Mouse (Mus musculus) stomach, embryonic 15.5 days (tissue): ENCODE results near the gene Ggt7. TPM values are rescaled to one million over a fixed set of nuclear protein-coding genes. Genes with fewer than 3 reads are reported as not detected.
"Not testable (repeated sequence)": the region's sequence is repeated elsewhere in the genome, so short reads cannot be mapped to it uniquely, and the experiment has no call there.

Experiments
- ATAC-seq: fragments of 200-750 bp; cut with Nextera tagmentation; 2 replicates; pipeline ENCODE4 v1.8.0; 2017; ENCODE audit warnings: low read depth, moderate number of reproducible peaks, moderate TSS enrichment; ENCODE audit not compliant: insufficient read depth, low FRiP score
- H3K27ac ChIP-seq: fragments of 300-500 bp; sonication (generic); 2 replicates; pipeline ENCODE4 v1.5.1; 2015; ENCODE audit warnings: mild to moderate bottlenecking, inconsistent platforms
- H3K27me3 ChIP-seq: fragments of 300-500 bp; sonication (generic); replicated peaks from 2 replicates; pipeline ENCODE4 v1.6.1; 2015; ENCODE audit warnings: inconsistent platforms
- H3K36me3 ChIP-seq: fragments of 300-500 bp; sonication (generic); 2 replicates; pipeline ENCODE4 v1.6.1; 2015; ENCODE audit warnings: inconsistent platforms
- H3K4me1 ChIP-seq: fragments of 300-500 bp; sonication (generic); 2 replicates; pipeline ENCODE4 v1.6.1; 2015; ENCODE audit warnings: inconsistent platforms
- H3K4me2 ChIP-seq: fragments of 300-500 bp; sonication (generic); 2 replicates; pipeline ENCODE4 v1.6.1; 2015; ENCODE audit warnings: mild to moderate bottlenecking, inconsistent platforms
- H3K4me3 ChIP-seq: fragments of 300-500 bp; sonication (generic); replicated peaks from 2 replicates; pipeline ENCODE4 v1.5.1; 2015; ENCODE audit warnings: inconsistent platforms
- H3K9ac ChIP-seq: fragments of 300-500 bp; sonication (generic); 2 replicates; pipeline ENCODE4 v1.6.1; 2015; ENCODE audit warnings: inconsistent platforms
- H3K9me3 ChIP-seq: fragments of 300-500 bp; sonication (generic); 2 replicates; pipeline ENCODE4 v1.6.1; 2016; ENCODE audit warnings: inconsistent platforms
- WGBS: fragments of 180-500 bp; shearing (Covaris S2); methylation state at CpG from one replicate; pipeline ENCODE4 v1.1.7; 2015; 5-methylcytosine and 5-hydroxymethylcytosine counted together
- polyA plus RNA-seq: library from polyadenylated mRNA; unstranded; fragments of >200 nt; fragmentation: Nextera tagmentation; extraction: Ambion mirVana; gene quantifications from 2 replicates; pipeline ENCODE4 v1.2.1, GENCODE M21; 2015

Gene Ggt7
- 3.8 and 4.2 TPM in 2 replicates for polyA plus RNA-seq

DNA sequence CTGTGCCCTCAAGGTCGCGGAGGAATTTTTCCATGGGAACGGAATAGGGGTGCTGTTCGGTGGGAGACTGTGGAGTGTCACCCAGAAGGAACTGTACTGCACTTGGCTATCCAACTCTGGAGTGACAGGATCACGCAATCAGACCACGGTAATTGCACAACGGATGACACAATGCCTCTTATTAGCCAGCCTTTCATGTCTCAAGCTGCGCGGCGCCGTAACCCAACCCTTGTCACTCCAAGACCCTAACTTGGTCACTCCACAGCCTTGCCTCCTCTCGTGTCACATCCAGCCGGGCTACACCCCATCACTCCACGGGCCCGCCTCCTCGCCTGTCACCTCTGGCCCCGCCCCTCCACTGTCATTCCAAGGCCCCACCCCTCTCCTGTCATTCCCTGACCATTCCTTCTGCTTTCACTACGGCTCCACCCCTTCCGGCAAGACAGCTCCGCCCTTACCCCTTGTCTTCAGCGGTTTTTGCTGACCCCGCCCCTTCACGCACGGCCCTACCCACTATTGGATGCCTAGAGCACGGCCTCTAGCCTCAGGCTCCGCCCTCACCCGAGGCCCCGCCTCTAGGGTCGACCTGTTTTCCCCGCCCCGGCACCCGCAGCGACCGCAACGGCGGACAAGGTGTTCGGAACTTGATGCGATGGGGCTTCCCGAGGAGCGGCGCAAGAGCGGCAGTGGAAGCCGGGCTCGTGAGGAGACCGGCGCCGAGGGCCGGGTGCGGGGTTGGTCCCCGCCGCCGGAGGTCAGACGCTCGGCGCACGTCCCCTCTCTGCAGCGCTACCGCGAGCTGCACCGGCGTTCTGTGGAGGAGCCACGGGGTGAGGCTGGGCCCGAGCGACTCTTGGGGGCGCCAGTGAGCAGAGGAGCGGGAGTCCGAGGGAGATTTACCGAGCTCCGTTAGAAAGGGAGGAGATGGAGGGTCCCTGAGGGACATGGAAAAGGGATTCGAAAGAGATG is at the start of gene Ggt7, which contains the start of gene Acss2:
Ggt7 (minus strand) TSS at position 783 of the 969 bp plus-strand sequence.
Acss2 (plus strand) TSS at position 494 of the 969 bp plus-strand sequence.
- Histone ChIP-seq H3K4me2 (peak within 1 kb of the TSS; percentile 94), H3K9me3 (no peaks in the 10 kb centered on the region), H3K36me3 (no peaks in the 10 kb centered on the region), H3K27ac (peak within 1 kb of the TSS; percentile 73), H3K27me3 (peaks cover 3% of the 10 kb centered on the region; the same call in 1 of the 2 replicates), H3K4me1 (peaks cover 11% of the 10 kb centered on the region; the same call in 1 of the 2 replicates), H3K4me3 (peak within 1 kb of the TSS; percentile 92), H3K9ac (peak within 1 kb of the TSS; percentile 63)
- peak; percentile 99 for ATAC-seq
- 3% methylated on average over 70 of the region's 70 CpGs for WGBS

DNA sequence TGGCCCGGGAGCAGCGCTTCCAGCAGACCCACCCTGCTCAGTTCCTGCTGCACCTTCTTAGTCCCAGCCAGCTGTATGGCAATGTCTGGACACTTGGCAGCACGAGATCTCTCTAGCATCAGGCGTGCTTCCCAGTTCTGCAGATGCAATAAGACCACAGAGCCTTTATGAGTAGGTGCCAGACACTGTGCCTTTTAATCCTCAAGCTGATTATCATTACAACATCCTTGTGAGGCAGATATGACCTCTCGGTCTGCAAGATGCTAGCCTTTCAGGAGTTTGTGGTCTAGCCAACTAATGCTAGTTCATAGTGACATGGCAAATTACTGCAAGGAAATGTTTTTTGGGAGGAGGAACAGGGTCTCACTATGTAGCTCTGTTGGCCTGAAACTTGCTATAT is 49.7 kb upstream of the Ggt7 start:
- Histone ChIP-seq H3K9ac (no peak overlapping the region), H3K27ac (no peak overlapping the region), H3K36me3 (no peaks in the 10 kb centered on the region), H3K4me2 (no peak overlapping the region), H3K27me3 (no peaks in the 10 kb centered on the region), H3K4me3 (no peak overlapping the region), H3K9me3 (no peaks in the 10 kb centered on the region), H3K4me1 (no peaks in the 10 kb centered on the region)
- 87% methylated on average over 5 of the region's 5 CpGs for WGBS
- ATAC-seq = no peak

DNA sequence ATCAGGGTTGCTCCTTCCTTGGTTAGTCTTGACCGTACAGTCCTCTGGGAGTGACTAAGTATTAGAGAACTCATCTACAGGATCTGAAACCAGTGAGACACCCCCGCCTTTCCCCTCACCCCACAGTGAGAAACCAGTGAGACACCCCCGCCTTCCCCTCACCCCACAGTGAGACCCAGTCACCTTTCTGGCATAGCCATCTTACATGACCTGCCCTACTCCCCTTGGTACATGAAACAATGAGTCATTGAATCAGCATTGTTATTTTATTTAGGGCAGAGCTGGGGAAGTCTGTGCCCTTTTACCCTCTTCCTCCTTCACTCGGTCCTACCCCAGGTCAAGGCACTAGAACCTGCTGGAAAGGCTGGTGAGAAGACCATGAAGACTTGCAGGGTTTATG is 44.9 kb upstream of the Ggt7 start:
- no peaks in the 10 kb centered on the region for H3K9me3 ChIP-seq
- no peak overlapping the region for H3K9ac ChIP-seq
- WGBS = 78% methylated on average over 4 of the region's 4 CpGs
- H3K36me3 ChIP-seq = no peaks in the 10 kb centered on the region
- no peak overlapping the region for H3K4me3 ChIP-seq
- no peak overlapping the region for H3K27ac ChIP-seq
- no peaks in the 10 kb centered on the region for H3K27me3 ChIP-seq
- no peaks in the 10 kb centered on the region for H3K4me1 ChIP-seq
- no peak for ATAC-seq
- H3K4me2 ChIP-seq = no peak overlapping the region

DNA sequence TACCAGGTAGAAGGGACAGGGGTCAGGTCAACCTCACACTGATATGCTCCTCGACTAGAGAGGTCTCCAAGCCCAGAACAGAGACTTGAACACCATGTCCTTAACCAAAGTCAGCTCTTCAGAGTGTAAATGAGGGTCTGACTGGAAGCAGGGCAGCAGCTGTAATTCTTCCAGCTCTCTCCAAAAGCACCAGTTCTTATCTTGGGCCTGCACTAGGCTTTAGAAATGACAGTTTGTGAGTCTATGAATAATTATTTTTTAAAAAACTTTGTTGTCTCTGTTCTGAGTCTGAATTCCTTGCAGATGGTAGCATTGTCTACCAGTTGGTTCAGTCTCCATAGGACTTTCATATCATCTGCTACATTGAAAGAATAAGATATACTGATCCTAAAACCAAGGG is 44.2 kb upstream of the Ggt7 start:
- Histone ChIP-seq H3K27ac (no peak overlapping the region), H3K4me2 (no peak overlapping the region), H3K4me3 (no peak overlapping the region), H3K27me3 (no peaks in the 10 kb centered on the region), H3K9me3 (no peaks in the 10 kb centered on the region), H3K9ac (no peak overlapping the region), H3K36me3 (no peaks in the 10 kb centered on the region), H3K4me1 (no peaks in the 10 kb centered on the region)
- WGBS = 45% methylated on average over 1 of the region's 1 CpGs
- ATAC-seq = no peak

DNA sequence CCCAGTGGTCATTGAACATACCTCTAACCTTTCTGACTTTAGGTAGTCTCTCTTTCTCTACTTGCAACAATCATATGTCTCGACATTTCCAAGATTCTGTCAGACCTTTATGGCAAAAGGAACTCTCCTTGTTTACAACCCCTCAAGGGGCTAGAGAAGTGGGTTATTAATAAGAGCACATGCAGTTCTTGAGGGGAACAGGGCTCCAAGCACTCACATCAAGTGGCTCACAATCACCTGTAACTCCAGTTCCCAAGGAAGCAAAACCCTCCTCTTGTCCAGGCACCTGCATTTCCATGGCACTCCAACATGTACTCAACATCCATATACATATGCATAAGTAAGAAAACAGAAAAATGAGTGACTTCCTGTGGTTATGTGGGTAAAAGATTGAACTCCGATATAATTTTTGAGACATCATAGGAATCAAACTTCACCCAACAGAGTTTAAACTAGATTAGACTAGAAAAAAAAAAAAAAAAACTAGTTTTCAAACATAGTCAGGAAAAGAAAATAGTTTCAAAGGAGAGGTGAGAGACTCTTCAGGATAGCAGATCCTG is 36.5 kb upstream of the Ggt7 start:
- H3K9me3 ChIP-seq = no peaks in the 10 kb centered on the region
- H3K9ac ChIP-seq = no peak overlapping the region
- no peak overlapping the region for H3K27ac ChIP-seq
- no peak overlapping the region for H3K4me2 ChIP-seq
- WGBS = 85% methylated on average over 2 of the region's 2 CpGs
- ATAC-seq = no peak
- no peak overlapping the region for H3K4me3 ChIP-seq
- no peaks in the 10 kb centered on the region for H3K36me3 ChIP-seq
- no peaks in the 10 kb centered on the region for H3K27me3 ChIP-seq
- H3K4me1 ChIP-seq = no peaks in the 10 kb centered on the region

DNA sequence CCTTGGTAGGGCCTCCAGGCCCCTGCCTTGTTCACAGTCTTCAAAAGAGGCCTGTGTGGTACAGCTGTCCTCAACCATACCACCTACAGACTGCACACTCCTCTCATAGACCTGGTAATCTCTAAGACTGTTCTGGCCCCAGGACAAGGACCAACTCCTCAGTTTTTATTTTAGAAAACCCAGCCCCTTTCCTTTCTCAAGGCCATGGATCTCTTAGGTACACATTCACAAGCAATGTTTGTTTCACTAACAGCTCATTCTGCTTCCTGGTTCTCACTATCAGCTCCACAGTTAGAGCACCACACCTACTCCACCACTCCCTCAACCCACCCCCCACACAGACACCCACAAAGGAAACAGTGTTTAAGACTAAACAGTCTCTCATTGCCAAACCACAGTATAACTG is 34.9 kb upstream of the Ggt7 start:
- Histone ChIP-seq H3K9me3 (no peaks in the 10 kb centered on the region), H3K4me1 (no peaks in the 10 kb centered on the region), H3K9ac (no peak overlapping the region), H3K27me3 (no peaks in the 10 kb centered on the region), H3K36me3 (no peaks in the 10 kb centered on the region), H3K4me3 (no peak overlapping the region), H3K4me2 (no peak overlapping the region), H3K27ac (peak overlapping the region; percentile 67; the same call in 1 of the 2 replicates)
- peak; percentile 87 for ATAC-seq

DNA sequence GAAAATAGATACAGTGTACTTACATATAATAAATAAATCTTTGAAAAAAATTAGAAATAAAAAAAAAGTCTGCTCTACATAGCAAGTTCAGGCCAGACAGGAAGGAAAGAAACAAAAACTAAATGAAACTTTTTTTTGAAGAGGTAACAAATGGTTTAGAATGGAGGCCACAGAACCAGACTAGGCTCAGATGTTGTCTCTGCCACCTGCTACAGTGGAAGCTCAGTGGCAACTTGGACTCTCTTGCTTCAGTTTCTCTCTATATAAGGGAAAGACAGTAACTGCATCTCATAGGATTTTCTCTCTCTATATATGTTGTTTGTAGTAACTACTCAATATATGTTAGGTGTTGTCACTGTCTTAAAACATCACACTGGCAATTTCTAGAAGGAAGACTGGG is 34.3 kb upstream of the Ggt7 start:
- H3K27ac ChIP-seq = no peak overlapping the region
- no peaks in the 10 kb centered on the region for H3K4me1 ChIP-seq
- H3K27me3 ChIP-seq = no peaks in the 10 kb centered on the region
- H3K9me3 ChIP-seq = no peaks in the 10 kb centered on the region
- no peak overlapping the region for H3K9ac ChIP-seq
- H3K4me3 ChIP-seq = no peak overlapping the region
- ATAC-seq = no peak
- H3K36me3 ChIP-seq = no peaks in the 10 kb centered on the region
- H3K4me2 ChIP-seq = no peak overlapping the region

DNA sequence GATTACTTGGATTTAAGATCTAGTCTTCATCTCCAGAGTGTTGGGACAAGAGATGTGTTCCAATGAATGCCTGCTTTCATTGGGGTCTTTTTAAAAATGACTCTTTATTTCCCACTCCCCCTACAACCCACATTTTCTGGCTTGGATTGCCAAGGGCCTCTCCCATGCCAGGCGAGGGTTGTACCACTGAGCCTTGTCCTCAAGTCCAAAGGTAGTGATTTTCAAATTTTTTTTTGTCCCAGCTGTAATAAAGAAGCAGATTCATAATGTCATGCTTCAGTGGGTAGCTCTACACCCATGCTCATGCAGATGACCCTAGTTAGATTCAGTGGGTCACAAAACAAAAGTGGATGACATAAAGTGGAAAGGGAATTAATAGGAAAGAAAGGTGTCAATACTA is 28.9 kb upstream of the Ggt7 start:
- ATAC-seq = no peak
- WGBS = 70% methylated on average over 1 of the region's 1 CpGs
- H3K9ac ChIP-seq = no peak overlapping the region

DNA sequence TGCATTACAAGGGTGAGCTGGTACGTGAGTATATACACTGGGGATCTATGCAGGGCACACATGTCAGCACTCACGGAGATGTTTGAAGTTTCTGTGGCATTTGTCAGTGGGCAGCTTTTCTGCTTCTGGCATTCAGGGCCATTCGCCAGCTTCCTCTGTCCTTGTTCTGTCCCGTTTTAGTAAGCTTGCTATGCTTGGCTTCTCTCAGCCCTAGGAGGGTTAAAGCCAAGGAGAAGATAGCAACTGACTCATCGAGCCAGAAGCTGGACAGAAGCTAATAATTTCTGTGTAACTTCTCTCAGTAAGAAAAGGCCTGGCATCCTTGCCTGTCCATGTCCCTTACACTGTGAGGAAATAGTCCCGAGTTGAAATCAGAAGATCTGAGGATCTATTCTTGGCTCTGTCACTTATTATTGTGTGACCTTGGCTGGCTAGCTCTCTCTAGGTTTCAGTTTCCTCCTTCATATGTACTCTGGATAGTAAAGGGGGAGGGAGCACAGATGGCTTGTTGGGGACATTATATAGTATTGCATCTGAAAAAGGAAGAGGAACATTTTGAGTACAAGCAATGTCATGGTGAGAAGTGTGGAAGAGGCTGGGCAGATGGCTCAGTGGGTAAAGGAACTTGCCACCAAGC is 22.9 kb upstream of the Ggt7 start:
- 67% methylated on average over 6 of the region's 6 CpGs for WGBS

More for the DNA sequence above, 28.9 kb upstream of the Ggt7 start:
- H3K4me3 ChIP-seq = no peak overlapping the region
- no peaks in the 10 kb centered on the region for H3K4me1 ChIP-seq
- H3K4me2 ChIP-seq = no peak overlapping the region
- no peaks in the 10 kb centered on the region for H3K36me3 ChIP-seq
- no peak overlapping the region; the same call in 1 of the 2 replicates for H3K27ac ChIP-seq
- no peaks in the 10 kb centered on the region for H3K9me3 ChIP-seq
- no peaks in the 10 kb centered on the region for H3K27me3 ChIP-seq

DNA sequence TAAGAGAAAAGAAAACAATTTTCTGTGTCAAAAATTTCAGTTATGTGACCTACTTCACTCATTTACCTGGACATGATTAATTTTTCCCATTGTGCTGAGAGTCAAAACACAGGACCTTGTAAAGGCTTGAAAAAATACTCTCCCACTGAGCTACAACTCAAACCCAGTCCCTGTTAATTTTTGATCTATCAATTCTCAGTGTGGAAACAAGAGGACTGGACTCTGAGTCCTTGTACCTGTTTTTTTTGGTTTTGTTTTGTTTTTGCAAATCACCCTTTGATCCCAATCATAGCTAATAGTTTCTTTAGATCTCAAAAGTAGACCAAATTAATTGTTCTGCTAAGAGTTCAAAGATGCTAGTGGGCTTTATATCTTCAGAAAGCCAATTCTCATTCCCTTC is 21.7 kb upstream of the Ggt7 start:
- Histone ChIP-seq H3K9ac (no peak overlapping the region), H3K27me3 (no peaks in the 10 kb centered on the region), H3K4me3 (no peak overlapping the region), H3K4me2 (no peak overlapping the region), H3K9me3 (no peaks in the 10 kb centered on the region), H3K27ac (no peak overlapping the region), H3K36me3 (no peaks in the 10 kb centered on the region), H3K4me1 (no peaks in the 10 kb centered on the region)
- no peak for ATAC-seq

More for the DNA sequence above, 22.9 kb upstream of the Ggt7 start:
- H3K4me2 ChIP-seq = no peak overlapping the region
- no peaks in the 10 kb centered on the region for H3K4me1 ChIP-seq
- H3K27me3 ChIP-seq = no peaks in the 10 kb centered on the region
- no peak overlapping the region for H3K9ac ChIP-seq
- no peak for ATAC-seq
- no peaks in the 10 kb centered on the region for H3K9me3 ChIP-seq
- no peak overlapping the region for H3K4me3 ChIP-seq
- no peak overlapping the region for H3K27ac ChIP-seq
- H3K36me3 ChIP-seq = no peaks in the 10 kb centered on the region

DNA sequence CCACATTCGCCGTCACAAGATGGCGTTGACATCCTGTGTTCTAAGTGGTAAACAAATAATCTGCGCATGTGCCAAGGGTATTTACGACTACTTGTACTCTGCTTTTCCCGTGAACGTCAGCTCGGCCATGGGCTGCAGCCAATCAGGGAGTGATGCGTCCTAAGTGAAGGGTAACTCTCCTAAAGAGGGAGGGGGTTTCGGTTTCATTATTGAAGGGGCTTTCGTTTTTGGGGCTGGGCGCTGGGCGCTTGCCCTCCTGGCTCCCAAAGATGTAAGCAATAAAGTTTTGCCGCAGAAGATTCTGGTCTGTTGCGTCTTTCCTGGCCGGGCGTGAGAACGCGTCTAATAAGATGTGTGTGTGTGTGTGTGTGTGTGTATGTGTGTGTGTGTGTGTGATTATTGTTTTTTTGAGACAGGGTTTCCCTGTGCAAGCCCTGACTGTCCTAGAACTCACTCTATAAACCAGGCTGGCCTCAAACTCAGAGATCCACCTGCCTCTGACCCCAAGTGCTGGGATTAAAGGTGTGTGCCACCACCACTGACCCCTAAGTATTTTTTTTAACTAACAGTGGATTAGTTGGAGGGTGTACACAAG is 20.5 kb upstream of the Ggt7 start:
- H3K9me3 ChIP-seq, H3K27me3 ChIP-seq, H3K36me3 ChIP-seq, H3K27ac ChIP-seq, H3K4me3 ChIP-seq, ATAC-seq, H3K4me1 ChIP-seq, H3K9ac ChIP-seq, H3K4me2 ChIP-seq: not testable (repeated sequence)
- WGBS = 72% methylated on average over 19 of the region's 19 CpGs
